Mouse (Mus musculus) MEL-GATA-1-ER (cell line): ENCODE measurements at regions not wholly inside any gene's neighbourhood (a gene's known extent, or its start where the extent isn't known, plus 50 kb on each side); places are given as distances from the start of the nearest gene placed in this dataset.

Experiments used
- DNase-seq: peaks from one replicate; pipeline ENCODE4 v3.0.0-alpha.2; 2012; ENCODE audit warnings: low read depth; ENCODE audit errors: extremely low read depth

- no peak for DNase-seq
Measured at GRCm38 (mm10) chr3:156253172-156253934, 308.2 kb upstream of the Negr1 start.

- no peak for DNase-seq
Measured at GRCm38 (mm10) chr3:156256719-156257118, 304.9 kb upstream of the Negr1 start.

GRCm38 (mm10) chr3:156264654-156265053 is 296.9 kb upstream of the Negr1 start:
- no peak for DNase-seq

- DNase-seq: no peak
Measured at GRCm38 (mm10) chr3:156267727-156268126, 293.9 kb upstream of the Negr1 start.

- DNase-seq: no peak
Measured at GRCm38 (mm10) chr3:156299984-156300770, 261.4 kb upstream of the Negr1 start.

- DNase-seq: no peak
Measured at GRCm38 (mm10) chr3:156301302-156301701, 260.3 kb upstream of the Negr1 start.

GRCm38 (mm10) chr3:156301745-156302144 is 259.8 kb upstream of the Negr1 start:
- no peak for DNase-seq

- no peak for DNase-seq
Measured at GRCm38 (mm10) chr3:156304174-156304573, 257.4 kb upstream of the Negr1 start.

GRCm38 (mm10) chr3:156305064-156305463 is 256.5 kb upstream of the Negr1 start:
- DNase-seq: no peak

GRCm38 (mm10) chr3:156335033-156335793 is 226.4 kb upstream of the Negr1 start:
- DNase-seq: no peak

GRCm38 (mm10) chr3:156341484-156341883 is 220.1 kb upstream of the Negr1 start:
- DNase-seq: no peak

- DNase-seq: no peak
Measured at GRCm38 (mm10) chr3:156351727-156352126, 209.9 kb upstream of the Negr1 start.

- DNase-seq: no peak
Measured at GRCm38 (mm10) chr3:156353430-156353829, 208.2 kb upstream of the Negr1 start.

- DNase-seq: no peak
Measured at GRCm38 (mm10) chr3:156353841-156354473, 207.6 kb upstream of the Negr1 start.

- no peak for DNase-seq
Measured at GRCm38 (mm10) chr3:156368669-156369343, 192.8 kb upstream of the Negr1 start.

- no peak for DNase-seq
Measured at GRCm38 (mm10) chr3:156376717-156377116, 184.9 kb upstream of the Negr1 start.

GRCm38 (mm10) chr3:156382919-156383318 is 178.7 kb upstream of the Negr1 start:
- no peak for DNase-seq

- DNase-seq: no peak
Measured at GRCm38 (mm10) chr3:156406136-156406535, 155.5 kb upstream of the Negr1 start.

- DNase-seq: no peak
Measured at GRCm38 (mm10) chr3:156407112-156407511, 154.5 kb upstream of the Negr1 start.

- no peak for DNase-seq
Measured at GRCm38 (mm10) chr3:156410126-156410525, 151.5 kb upstream of the Negr1 start.

- DNase-seq: no peak
Measured at GRCm38 (mm10) chr3:156412757-156413156, 148.8 kb upstream of the Negr1 start.
